Mouse (Mus musculus): ENCODE measurements around the gene Uap1l1.

DNA sequence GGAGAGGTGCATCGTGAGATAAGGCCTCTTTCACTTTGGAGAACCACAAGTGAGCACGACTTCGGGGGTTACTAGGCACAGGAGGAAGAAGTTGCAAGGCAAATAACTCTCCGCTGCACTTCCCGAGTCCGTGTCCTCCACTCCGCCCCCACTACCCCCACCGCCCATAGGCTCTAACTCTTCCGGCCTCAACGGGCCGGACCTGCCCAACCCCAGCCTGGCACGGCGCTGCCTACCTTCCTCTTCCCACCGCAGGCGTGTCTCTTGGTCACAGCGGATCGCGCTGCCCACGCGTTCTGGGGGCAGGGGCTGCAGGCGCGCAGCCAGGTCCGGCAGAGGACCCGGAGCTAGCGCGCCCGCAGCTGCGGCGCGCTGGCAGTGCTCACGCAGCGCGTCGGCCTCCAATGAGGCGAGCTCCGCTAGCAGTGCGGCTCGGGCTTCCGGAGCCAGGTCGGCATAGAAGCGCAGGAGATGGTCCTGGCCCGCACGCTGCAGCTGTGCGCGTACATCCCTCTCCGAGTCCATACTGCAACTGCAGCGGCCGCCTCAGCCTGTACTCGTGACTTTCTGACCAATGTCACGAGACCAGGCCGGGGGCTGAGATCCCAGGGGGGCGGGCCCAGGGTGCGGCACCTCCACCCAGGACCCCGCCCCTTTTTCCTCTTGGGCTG is at the start of gene Uap1l1:
- TF ChIP-seq GATA1 (IDR thresholded peaks at IDR 0.05; ENCODE audit: borderline replicate concordance, low read length) (no peak), CTCF (IDR thresholded peaks at IDR 0.05; ENCODE audit: low read depth, low read length) (no peak), TAL1 (conservative IDR thresholded peaks at IDR 0.05; ENCODE audit: low read depth, low read length) (no peak), GATA2 (IDR thresholded peaks at IDR 0.05; ENCODE audit: borderline replicate concordance, low read depth, low read length) (no peak)

Measured in G1E (cell line).